Mouse (Mus musculus) activated CD4-positive, CD25-positive, alpha-beta regulatory T cell, adult 4 months (primary cell): Measurements from ENCODE around the gene Sorl1. TPM values are rescaled to one million over a fixed set of nuclear protein-coding genes. Genes with fewer than 3 reads are reported as not detected.

Experiments
- ATAC-seq: one replicate; pipeline ENCODE4 v1.8.0; 2017
- polyA plus RNA-seq, 2 experiments: library from polyadenylated mRNA; unstranded; fragments of 100-300 nt; shearing (Covaris generic); gene quantifications; one replicate each; pipeline ENCODE4 v1.2.1; 2017

The Sorl1 gene
- polyA plus RNA-seq, 2 experiments from 2014 or later: 25.1 to 39.4 TPM

DNA sequence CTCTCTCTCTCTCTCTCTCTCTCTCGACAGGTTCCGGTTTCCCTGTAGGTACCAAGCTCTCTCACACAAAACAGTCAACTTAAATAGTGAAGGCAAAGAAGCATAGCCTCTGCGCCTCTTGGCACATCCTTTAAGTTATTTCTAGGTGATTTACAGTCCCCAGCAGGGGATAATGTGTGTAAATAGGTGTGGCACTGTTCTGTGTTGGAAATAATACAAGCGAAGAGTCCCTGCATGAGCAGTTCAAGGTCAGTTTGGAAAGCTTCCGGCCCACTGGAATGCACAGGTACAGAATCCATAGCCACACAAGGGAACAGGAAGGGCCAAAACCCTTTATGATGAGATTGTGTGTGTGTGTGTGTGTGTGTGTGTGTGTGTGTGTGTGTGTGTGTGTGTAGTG lies 130.3 kb downstream of the Sorl1 start:
- no peak for ATAC-seq

DNA sequence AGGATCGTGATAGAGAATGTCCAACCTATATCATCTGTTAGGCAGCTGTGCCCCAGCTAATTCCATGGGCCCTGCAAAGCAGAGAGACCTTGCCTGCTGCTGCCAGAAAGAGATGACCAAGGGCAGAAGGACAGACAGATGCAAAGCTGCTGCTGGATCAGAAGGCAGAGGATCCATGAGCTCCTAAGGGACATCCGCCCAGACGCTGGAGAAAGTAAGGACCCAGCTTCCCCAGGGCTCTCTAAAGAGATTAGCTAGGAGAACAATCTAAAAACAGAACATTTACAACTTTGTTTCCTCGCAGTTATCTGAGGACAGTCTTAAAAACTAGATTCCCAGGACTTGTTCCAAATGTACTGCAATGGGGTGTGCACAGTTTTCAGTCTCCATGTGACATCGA lies 131.3 kb downstream of the Sorl1 start:
- ATAC-seq: no peak

DNA sequence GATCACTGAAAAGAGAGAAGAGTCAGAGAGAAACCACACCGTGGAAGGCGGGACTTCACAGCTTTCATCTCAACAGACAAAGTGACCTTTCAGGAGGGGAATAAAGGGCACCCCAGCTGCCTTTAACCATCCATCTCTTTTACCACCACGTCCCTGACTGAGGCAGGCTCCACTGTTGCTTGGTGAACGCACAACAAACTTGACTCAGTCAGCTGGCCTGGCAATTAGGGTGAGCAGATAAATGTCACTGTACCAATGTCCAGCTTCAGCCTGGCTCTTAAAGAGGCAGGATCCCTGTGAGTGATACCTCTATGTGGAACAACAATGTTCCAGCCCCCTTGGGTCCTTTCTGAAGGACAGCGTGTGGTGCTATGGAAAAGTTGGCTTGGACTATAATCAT lies 138.5 kb downstream of the Sorl1 start:
- ATAC-seq: no peak

DNA sequence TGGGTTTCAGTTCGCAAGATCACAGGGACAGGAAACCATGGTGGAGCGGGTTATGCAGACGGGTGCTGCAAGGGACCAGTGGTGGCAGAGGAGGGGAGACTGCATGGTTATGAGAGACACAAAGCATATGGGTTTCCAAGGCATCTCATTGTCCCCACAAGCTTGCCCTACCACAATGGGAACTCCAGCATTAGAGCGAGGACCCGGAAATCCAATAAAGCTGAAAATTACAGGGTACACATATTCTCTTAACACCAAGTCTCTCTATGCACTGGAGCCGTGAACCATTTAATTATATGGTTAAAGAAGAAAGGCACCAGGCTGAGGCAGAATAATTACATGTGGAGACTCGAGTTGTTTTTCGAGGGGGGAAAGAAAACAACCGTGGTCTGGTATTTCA lies 139.0 kb downstream of the Sorl1 start:
- ATAC-seq: no peak

DNA sequence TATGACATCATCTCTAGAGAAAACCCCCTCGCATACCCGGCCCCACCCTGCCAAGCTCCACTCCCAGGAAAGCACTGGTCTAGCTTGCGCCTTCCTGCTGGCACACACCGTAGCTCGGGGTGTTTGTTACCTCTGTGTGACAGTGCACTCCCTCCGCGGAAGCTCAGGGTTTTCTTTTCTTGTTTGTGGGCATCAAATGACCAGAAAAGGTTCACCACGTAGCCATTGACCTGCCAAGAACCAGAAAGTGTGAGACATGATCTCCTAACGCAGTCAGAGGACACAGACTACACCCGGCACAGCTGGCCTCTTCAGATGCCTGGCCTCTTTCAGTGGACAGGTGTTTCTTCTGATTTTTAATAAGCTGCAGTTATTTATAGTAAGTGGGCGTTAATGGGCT lies 139.8 kb downstream of the Sorl1 start:
- no peak for ATAC-seq

DNA sequence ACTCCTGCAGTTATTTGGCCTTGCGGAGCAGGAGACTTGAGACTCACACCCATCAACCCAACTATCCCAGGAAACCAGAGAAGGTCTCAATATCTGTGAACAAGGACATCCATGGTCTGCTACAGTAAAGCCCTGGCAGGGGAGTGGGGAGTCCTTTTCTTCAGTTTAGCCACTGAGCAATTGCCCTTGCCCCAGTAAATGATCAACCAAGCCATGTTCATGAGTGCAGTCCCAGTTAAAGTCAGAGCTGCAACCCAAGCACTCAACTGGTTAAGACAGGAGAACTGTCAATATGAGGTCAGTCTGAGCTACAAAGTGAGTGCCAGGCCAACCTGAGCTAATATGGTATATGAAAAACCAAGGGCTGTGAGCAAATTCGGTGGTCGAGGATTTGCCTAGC lies 140.8 kb downstream of the Sorl1 start:
- ATAC-seq: no peak

DNA sequence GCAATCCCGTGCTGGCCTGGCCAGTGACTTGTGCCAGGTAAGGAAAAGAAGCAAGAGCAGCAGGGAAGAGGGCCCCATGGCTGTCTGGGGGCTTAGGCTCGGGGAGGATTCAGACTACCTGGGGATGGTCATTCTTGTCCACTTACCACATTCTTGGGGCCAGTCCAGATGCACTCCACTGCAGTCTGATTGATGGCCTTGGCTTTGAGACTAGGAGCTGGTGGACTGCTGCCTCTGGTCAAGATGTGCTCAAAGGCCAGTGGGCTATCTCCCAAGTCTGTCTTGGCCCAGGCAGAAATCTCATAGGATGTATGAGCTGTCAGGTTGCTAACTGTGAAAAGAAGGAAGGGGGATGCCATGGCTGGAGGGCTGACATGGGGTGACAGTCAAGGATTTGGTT lies 141.3 kb downstream of the Sorl1 start:
- no peak for ATAC-seq

DNA sequence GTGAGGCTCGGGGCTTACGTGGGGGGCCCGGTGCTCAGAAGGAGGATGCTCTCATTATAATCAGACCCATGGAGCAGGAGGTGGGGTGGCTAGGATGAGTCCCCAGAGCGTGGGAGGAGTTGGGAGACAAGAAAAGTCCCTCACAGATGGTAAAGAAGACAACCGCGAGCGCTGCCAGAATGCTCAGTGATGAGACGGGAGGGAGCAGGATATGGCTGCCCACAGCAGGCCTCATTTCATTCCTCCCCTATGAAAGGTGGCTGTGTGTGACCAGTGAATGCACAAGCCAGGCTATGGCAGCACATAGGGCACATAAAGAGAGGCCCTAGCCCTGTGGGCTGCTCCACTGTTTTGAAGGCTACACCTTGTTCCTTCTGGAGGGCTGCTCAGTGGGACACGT lies 142.1 kb downstream of the Sorl1 start:
- no peak for ATAC-seq

DNA sequence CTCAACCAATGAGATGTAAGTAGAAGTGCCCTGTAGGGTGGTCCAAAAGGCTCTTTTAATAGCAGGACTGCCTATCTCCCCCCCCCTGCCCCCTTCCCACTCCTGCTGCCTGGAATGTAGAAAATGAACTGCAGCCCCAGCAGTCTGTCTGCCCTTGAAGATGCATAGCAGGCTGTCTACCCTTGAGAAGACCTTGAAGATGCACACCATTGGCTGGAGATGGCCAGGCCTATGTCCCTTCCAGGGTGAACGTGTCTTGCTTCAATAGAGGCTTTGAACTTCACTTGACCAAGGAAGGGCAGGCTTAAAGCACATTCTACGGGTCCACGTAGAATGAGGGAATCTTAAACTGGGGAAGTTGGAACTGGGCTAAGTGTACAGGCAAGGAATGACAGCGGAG lies 142.8 kb downstream of the Sorl1 start:
- no peak for ATAC-seq

DNA sequence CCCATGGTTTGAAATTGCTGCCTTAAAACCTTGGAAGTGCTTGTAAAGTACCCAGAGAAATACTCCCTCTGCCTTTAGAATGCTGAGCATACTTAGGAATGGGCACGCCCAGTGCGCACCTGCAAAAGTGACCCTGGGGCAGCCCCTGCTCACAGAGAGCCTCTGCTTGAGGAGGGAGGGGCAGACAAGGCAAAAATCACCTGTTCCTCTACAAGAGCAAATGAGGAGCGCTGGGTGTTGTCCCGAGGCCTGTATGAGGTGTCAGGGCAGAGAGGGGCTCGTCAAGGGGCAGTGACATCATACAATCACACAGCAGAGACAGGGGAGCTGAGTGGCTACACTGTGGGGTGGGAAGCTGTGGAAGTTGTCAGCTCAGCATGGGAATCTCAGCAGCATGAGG lies 143.3 kb downstream of the Sorl1 start:
- no peak for ATAC-seq

DNA sequence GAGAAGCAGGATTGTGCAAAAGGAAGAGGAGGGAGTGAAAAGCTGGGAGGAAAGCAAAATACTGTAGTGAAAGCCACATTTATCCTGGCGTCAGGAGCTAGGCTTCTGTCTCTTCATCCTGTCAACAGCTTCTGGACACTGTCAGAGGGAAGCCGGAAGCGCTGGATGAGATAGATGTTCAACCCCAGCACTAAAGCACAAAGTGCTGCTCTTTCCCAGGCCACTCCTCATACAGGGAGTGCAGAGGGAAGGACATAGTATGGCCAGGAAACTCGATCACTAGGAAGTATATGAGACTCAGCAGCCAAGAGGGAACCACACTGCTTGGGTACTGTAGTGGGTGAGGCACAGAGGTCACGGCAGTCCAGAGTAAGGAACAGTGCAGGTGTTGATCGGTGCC lies 145.7 kb downstream of the Sorl1 start:
- ATAC-seq: no peak

DNA sequence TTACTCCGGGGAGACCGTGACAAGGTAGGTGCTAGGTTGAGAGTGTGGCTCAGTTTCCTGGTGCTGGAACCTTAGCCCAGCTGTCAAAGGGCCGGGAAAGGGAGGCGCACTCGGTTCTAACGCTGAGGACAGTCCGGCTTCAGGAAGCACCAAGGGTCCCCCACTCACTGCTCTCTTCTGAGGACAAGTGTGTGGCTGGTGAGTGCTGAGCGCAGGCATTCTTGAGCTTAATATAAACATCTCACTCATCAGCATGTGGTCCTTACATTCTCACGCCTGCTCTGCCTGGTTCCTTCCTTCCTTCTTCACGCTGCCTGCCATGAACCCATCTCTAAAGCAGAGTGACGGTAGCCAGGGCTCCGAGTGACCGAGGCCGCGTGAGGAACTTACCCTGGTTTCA lies 148.1 kb downstream of the Sorl1 start:
- no peak for ATAC-seq

DNA sequence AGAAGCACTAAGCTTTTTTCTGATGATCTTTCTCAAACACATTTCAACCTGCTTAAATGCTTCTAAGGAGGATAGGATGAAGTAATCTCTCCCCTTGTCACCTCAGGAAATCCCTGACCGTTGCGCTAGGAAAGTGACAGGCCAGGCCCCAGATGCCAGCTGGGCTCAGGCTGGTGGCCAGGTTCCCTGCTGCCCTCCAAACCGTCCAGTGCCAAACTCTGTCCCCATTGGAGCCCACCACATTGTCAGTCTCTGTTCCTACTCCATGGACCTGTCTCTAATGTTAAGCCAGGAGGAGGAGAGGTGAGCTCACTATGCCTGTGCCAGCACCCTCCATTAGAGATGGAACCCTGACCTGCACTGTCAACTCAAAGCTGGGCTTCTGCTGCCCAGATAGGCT lies 149.4 kb downstream of the Sorl1 start:
- no peak for ATAC-seq

DNA sequence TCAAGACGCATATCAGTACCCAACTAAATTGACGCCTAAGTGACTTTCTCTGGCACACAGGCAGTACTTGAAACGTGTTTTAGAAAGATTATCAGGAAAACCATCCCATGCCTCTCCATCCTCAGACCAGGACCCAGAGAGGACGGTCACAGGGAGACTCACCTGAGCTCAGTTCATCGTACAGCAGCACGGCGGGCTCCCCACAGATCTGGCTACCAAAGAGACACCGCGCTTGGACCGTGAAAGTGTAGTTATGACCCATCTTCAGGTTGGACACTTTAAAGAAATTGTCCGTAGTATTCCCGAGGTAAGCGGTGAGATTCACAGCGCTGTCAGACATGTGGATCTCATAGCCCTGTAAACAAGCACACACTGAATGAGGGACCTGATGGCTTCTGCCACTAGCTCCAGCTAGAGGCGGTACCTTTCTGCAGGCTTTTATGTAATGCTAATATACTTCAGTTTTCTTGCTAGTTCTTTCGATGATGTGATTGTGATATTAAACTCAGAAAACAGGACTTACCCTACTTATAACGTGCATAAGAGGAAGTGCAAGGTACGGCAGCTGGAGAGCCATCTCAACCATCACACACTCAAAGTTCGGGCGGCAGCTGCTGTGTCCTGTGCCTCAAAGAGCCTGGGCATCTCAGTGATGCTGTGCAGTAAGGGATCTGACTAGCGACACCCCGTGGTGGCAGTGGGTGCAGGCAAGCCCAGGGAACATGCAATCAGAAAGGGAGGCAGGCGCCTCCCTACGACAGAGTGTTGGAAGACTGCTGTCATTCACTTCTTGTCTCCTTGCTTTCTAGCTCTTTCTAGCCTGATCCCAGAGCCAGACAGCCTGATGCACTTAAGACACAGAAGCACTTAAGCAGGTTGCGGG lies 150.1 kb downstream of the Sorl1 start:
- no peak for ATAC-seq

DNA sequence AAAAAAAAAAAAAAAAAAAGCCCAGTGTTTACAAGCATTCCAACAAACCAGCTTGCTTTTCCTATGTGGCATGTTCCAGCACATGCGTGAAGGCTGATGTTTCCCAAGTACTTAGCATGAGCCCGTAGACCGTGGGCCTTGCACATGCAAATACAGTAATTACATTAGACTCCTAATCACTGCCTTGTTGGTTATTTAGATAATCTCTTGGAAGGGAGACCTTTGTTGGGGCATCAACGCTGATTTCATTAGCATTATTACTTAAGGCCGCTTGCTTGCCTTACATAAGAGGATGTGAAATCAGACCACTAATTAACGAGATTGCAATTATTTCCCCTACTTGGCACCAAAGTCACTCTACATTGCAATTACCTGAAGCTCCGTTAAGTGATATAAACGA lies 154.1 kb downstream of the Sorl1 start:
- no peak for ATAC-seq

DNA sequence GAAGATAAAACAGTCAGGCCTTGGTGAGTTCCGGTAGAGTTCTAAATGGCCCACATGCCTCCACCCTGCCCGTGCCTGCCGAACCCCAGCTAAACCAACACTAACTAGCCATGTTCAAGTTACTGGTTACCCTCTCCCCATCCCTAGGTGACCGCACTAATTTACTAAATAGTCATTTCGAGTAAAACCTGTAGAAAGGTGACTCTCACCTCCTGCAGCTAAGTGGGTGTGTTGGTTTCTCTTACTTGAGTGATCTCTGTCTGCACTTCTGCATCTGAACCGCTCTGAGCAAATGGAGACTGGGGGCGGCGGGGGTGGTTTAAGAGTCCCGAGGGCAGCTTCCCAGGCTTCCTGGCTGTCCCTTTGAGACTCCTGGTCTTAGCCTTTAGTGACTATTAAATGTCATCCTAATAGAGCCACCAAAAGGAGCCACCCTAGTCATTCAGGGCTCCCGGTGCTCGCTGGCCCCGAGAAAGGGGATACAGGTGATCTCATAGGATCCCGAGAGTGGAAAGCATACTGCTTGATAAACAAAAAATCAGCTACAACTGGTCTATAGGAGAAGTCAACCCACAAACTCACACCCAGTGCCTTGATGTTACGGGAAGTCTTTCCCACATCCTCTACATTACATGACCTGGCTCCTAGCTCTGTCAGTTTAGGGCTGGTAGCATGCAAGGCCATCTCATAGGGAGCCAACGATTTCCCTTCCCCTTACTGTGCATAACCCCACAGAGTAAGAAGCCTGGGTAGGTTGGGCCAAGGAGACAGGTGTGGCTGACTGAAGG lies 155.2 kb downstream of the Sorl1 start:
- ATAC-seq: peak; percentile 73

DNA sequence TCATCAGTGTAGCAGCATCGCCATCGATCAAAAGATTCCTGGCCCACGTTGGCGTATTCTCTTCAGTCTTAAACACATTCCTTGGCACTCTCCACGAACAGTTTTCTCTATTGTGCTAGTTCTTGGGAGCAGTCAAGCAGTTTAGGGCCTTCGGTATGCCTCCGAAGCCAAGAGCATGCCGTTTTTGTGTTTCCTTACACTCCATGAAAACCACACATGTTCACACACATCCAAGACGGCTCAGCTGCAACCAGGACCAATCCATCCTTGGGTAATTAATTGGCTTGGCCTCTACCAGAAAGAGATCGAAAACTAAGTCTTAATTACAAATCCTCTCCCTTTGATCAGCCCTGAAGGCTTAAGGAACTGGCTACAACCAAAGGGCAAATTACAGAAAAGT lies 162.8 kb downstream of the Sorl1 start:
- no peak for ATAC-seq

DNA sequence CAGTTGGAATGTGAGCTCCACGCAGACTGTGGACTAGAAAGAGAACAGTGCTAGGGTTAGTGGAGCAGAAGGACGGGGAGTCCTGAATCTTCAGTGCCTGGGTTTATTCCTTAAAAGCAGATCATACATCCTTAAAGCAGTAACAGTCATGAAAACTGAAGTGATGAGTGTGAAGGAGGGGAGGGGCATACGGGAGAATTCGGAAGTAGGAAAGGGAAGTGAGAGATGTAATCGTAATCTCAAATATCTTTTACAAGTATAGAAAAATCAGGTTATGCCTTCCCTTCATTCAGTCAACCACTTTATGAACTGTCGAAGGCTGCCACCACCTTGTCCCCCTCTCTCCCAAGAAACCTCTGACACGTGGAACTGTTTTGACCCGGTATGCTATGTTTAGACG lies 165.8 kb downstream of the Sorl1 start:
- no peak for ATAC-seq

DNA sequence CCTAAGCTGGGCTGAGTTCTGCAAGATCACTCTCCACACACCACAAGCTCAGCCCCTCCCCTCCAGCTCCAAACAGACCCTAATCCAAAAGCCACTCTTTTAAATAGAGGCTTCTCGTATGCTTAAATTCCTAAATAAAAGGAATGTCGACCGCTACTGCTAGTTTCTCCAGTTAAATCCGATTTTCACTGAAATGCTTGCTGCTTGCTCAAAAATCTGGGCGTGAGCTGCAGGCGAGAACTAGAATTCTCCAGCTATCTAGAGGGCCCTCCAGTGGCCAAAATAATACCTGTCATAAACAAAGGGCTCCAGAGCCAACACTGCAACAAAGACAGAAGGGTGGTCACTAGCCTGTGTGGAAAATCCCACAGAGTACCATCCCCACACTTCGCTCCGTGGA lies 170.6 kb downstream of the Sorl1 start:
- no peak for ATAC-seq

DNA sequence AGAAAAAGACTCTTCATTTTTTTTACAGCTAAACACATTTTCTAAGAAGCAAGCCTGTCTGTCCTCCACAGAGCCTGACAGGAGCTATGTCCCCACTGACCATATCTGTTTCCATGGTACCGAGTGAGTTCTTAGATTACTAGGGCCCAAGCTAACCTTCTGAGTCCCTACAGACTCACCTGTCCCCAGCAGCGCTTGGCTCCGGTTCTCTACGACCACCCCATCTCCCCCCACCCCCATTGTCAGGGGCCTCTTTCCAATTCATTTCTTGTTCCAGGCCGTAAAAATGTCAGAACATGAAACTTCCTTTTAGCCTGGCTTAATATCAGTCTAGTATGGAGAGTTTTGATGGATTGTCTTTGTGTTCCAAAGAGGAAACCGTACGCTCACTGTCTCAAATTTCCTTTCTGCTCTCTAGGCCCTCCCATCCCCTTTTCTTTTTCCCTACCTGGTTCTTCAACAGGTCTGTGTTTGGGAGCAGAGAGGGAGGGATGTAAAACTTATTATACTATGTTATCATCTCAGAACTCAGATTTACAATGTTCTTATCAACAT lies 171.4 kb downstream of the Sorl1 start:
- ATAC-seq: no peak

DNA sequence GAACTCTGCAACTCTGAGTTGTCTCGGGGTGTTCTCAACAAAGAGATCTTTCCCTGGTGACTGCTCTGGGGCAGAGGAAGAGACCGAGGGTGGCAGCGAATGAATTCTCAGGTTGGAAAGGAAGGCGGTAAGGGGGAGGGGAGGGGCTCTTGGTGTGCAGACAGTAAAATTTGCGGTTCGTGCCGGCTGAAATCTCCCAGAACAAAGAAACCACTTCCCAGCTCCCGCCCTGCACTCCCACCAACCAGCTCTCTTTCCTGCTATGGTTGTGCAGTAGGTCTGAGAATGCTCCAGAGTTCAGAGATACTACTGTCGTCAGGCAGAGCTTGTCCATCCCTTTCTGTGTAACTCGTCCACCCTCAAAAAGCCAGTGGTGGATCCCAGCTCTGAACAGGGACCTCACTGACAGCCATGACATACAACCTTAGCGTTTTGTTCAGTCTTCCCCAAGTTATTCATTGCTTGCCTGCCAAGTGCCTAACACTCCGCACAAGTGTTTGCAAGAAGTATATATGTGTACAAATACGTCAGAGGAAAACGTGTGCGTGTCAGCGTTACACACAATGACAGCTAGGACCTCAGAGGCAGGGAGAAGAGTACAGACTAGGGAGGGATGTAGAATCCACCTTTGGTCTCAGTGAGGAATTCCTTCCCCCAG lies 172.5 kb downstream of the Sorl1 start:
- ATAC-seq: peak; percentile 14

DNA sequence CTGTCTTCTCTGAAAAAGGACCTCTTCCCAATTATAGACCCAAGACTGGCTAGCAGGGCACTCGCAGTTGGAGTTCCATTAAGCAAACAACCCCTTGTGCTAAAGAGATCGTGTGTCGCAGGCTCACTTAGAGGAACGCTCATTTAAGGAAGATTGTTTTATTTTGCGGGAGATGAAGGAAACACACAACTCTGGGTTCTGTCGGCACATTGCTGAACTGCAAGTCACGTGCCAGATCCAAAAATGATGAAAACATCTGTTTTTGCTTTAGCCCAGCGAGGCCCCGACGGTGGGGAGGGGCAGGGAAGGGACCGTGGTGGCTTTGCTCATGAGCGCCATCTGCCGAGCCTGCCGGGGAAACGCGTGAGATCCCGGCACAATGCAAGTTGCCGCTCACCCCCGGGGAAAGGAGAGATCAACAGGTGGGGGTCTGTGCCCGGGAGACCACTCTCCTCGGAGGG lies 173.1 kb downstream of the Sorl1 start:
- ATAC-seq: peak; percentile 84
